Mouse (Mus musculus) bone marrow macrophage, adult 2 months (primary cell): ENCODE data around the gene Abhd17a. TPM values are rescaled to one million over a fixed set of nuclear protein-coding genes. Genes with fewer than 3 reads are reported as not detected.

Experiments
- H3K27ac ChIP-seq: 2 replicates; pipeline ENCODE4 v1.5.1; 2012; ENCODE audit warnings: low read depth, low read length; ENCODE audit not compliant: insufficient read depth
- H3K4me1 ChIP-seq: 2 replicates; pipeline ENCODE4 v1.6.1; 2012; ENCODE audit warnings: low read length; ENCODE audit not compliant: control insufficient read depth, insufficient read depth
- H3K4me3 ChIP-seq: 2 replicates; pipeline ENCODE4 v1.5.1; 2012; ENCODE audit warnings: mild to moderate bottlenecking, low read length, moderate library complexity; ENCODE audit not compliant: insufficient read depth
- CTCF ChIP-seq: IDR thresholded peaks from 2 replicates; pipeline ENCODE4 v1.5.1; 2012; ENCODE audit warnings: low read depth, mild to moderate bottlenecking, low read length, moderate library complexity
- POLR2A ChIP-seq: IDR thresholded peaks from 2 replicates; pipeline ENCODE4 v1.6.1; 2012; ENCODE audit warnings: mild to moderate bottlenecking, low read depth, low read length, borderline replicate concordance
- polyA plus RNA-seq: library from polyadenylated mRNA; stranded (reverse); fragments of >200 nt; gene quantifications from 2 replicates; pipeline ENCODE4 v1.2.4, GENCODE M21; 2012; ENCODE audit not compliant: missing spikeins, insufficient read depth, insufficient read length

Abhd17a gene
- polyA plus RNA-seq = 63.2 and 67.3 TPM in 2 replicates

- H3K4me1 ChIP-seq = peaks cover 18% of the 10 kb centered on the region
- peak within 1 kb of the TSS; percentile 7; the same call in 1 of the 2 replicates for H3K27ac ChIP-seq
Observed at GRCm38 (mm10) chr10:80589879-80590854, at the start of gene Abhd17a. Abhd17a (minus strand) TSS chr10:80590341.

DNA sequence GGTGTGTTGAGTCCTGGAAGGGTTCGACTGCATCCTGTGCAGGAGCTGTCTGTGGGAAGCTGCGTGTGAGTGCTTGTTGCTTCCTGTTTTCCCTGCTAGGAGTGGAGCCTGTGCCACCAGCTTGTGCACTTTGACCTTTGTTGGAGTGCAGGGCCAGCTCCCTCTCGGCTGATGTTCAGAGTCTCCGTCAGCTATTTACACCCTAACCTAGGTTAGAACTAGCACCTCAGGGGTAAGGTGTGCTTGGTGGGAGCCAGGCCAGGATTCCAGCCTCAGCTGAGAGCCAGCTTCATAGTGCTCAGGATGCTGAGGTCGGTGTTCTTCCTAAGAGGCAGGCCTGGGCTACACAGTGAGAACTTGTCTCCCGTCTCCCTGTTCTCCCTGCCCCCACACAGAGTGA lies 45.2 kb upstream of the Abhd17a start:
- Histone ChIP-seq H3K4me3 (no peak overlapping the region), H3K4me1 (no peaks in the 10 kb centered on the region), H3K27ac (no peak overlapping the region)
- no peak for TF ChIP-seq CTCF
- no peak for TF ChIP-seq POLR2A

More at GRCm38 (mm10) chr10:80589879-80590854, at the start of gene Abhd17a:
- H3K4me3 ChIP-seq = peak within 1 kb of the TSS; percentile 74
- TF ChIP-seq POLR2A (peak; percentile 76; the same call in 1 of the 2 replicates), CTCF (no peak)

DNA sequence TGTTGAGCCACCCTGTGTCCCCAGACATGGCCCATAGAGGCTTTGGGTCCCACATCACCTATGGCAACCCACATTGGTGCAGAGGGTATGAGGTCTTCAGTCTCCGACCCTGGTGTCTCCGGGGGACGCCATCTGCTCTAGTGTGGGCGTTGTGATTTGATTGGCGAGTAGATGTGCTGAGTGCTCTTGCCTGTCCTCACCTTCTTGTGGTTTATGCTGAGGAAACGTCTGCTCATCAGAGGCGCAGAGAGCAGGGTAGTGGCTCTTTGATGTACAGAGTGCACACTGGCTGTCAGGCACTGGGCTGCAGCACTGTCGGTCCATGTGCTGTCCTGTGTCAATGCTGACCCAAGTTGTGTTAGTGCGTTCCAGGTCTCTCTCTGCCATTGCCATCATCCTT lies 38.8 kb upstream of the Abhd17a start:
- TF ChIP-seq POLR2A (no peak), CTCF (no peak)
- Histone ChIP-seq H3K4me3 (no peak overlapping the region), H3K4me1 (peaks cover 4% of the 10 kb centered on the region; the same call in 1 of the 2 replicates), H3K27ac (no peak overlapping the region)

GRCm38 (mm10) chr10:80627685-80628084 lies 37.5 kb upstream of the Abhd17a start:
- peaks cover 4% of the 10 kb centered on the region; the same call in 1 of the 2 replicates for H3K4me1 ChIP-seq
- H3K4me3 ChIP-seq = no peak overlapping the region
- TF ChIP-seq POLR2A (no peak), CTCF (no peak)
- no peak overlapping the region for H3K27ac ChIP-seq

GRCm38 (mm10) chr10:80625764-80626163 lies 35.6 kb upstream of the Abhd17a start:
- H3K27ac ChIP-seq = no peak overlapping the region
- H3K4me1 ChIP-seq = peaks cover 9% of the 10 kb centered on the region

DNA sequence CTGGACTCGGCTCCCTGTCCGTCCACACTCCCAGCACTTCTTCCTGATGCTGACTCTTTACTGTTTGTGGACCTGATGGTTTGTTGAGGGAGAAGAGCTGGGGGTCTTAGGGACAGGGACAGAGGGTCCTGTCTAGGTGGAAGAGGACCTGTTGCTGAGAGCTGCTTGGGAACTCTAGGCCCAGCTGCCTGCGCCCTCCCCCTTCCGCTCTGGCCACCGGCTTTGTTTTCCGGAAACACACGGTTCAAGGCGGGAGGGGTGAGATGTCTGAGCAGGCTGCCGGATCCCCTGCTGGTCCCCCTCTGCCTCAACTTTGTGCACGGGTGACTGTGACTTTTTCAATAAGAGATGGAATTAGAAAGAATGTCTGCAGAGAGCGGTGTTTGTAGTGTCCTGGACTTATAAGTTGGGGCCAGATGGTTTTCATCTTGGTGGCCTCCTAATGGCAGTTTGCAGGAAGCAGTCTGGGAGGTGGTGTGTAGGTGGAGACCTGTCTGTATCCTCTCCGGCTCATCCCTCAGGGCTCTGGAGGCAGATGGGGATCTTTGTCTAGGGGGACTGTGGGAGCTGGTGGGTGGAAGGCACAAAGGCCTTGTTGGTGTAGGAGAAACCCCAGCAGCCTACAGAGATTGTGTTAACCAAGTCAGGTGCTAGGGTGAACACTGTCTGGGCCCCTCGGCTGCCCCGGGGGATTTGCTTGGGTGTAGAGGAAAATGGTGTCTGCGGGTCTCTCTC lies 33.5 kb upstream of the Abhd17a start:
- TF ChIP-seq POLR2A (0 out of 2 replicates have a peak, but pooled peaks have one; percentile 29), CTCF (no peak)
- H3K4me3 ChIP-seq = peak overlapping the region; percentile 79
- H3K27ac ChIP-seq = peak overlapping the region; percentile 79
- peaks cover 9% of the 10 kb centered on the region for H3K4me1 ChIP-seq

More at GRCm38 (mm10) chr10:80625764-80626163, 35.6 kb upstream of the Abhd17a start:
- no peak overlapping the region for H3K4me3 ChIP-seq
- TF ChIP-seq POLR2A (no peak), CTCF (no peak)

DNA sequence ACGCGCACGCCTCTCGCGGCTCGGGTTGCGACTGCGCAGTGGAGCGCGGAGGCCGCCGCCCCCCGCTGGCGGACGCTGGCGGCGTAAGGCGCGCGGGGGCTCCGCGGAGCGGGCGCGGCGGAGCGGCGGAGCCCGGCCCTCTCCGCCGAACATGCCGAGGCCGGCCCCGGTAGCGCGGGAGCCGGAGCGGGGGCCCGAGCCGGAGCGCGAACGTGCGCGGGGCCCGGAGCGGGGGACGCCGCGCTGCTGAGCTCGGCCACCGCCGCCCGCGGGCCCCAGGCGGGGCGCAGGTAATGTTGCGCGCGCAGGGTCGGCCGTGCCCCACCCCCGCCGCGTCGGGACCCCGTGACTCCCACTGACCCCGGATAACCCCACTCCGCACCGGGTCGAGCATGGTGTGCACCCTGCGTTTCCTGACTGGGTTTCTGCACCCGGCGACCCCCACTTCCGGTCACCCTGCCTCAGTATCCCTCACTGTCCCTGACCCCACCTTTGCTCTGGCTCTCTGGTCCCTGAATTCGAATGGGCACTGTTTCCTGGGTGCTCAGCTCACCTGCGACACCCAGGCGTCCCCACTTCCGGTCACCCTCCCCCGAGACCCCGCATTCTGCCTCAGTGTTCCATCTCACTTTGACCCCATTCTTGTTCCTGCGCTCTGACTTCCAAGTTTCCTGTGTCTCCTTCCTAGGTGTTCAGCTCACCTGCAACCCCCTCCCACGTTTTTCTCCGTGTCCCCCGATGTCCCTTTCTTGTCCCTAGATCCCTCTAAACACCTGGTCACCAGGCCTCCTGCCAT lies 32.7 kb upstream of the Abhd17a start, which contains the start of gene Csnk1g2:
Gene Csnk1g2 (plus strand): TSS at position 178 of the 796 bp plus-strand sequence.
- TF ChIP-seq POLR2A (no peak), CTCF (no peak)
- peak within 1 kb of the TSS; percentile 83 for H3K27ac ChIP-seq
- peaks cover 16% of the 10 kb centered on the region for H3K4me1 ChIP-seq
- peak within 1 kb of the TSS; percentile 79 for H3K4me3 ChIP-seq

DNA sequence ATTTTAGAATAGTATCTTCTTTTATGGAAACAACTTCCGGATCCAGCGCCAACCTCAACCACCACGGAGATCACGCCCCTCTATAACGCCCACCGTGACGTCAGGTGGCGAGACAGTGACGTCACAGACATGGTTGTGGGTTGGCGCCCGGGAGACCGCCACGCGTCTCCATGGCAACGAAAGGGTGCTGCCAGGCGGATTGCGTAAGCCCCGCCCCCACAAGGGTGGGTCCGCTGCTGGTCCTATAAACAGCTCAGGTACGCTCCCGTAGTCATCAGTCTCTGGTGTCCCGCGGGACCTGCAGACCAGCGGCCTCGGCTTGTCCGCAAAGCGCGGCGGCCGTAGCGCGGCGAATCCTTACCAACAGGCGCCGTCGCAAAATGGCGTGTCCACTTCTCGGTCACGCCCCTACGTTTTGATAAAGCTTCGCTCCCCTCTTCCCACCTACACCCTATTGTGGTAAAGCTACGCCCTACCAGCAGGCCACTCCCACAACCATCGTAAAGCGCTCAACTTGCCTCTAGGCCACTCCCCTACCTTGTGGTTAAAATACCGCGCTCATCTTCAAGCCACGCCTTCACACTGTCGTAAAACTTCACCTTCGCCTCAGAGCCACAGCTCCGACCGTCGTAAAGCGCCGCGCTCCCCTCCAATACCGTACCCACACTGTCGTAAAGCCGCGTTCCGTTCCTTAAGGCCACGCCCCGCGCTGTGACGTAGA lies 32.0 kb upstream of the Abhd17a start:
- TF ChIP-seq POLR2A = no peak
- TF ChIP-seq CTCF = no peak
- peak overlapping the region; percentile 83 for H3K27ac ChIP-seq
- peak overlapping the region; percentile 65 for H3K4me3 ChIP-seq
- H3K4me1 ChIP-seq = peaks cover 23% of the 10 kb centered on the region

GRCm38 (mm10) chr10:80621690-80621939 lies 31.5 kb upstream of the Abhd17a start:
- Histone ChIP-seq H3K4me3 (peak overlapping the region; percentile 65), H3K4me1 (peaks cover 24% of the 10 kb centered on the region), H3K27ac (peak overlapping the region; percentile 83)
- no peak for TF ChIP-seq CTCF
- no peak for TF ChIP-seq POLR2A
